Mouse (Mus musculus): ENCODE results near the gene Pard3.

Gene Pard3

GRCm38 (mm10) chr8:127175160-127175836 is 111.6 kb downstream of the Pard3 start:
- DNase-seq (ENCODE audit: inconsistent age in 2 of 2, low spot score in 1 of 2), result no peak

- peak in 1 of 2 experiments; percentile 80 for DNase-seq (ENCODE audit: inconsistent age in 2 of 2, low spot score in 1 of 2)
These were observed 114.9 kb downstream of the Pard3 start for GRCm38 (mm10) chr8:127178634-127179033.

GRCm38 (mm10) chr8:127181246-127181645 is 117.6 kb downstream of the Pard3 start:
- DNase-seq (ENCODE audit: inconsistent age in 2 of 2, low spot score in 1 of 2), result no peak

- no peak for DNase-seq (ENCODE audit: inconsistent age in 2 of 2, low spot score in 1 of 2)
These were observed 118.4 kb downstream of the Pard3 start for GRCm38 (mm10) chr8:127182065-127182464.

- DNase-seq (ENCODE audit: inconsistent age in 2 of 2, low spot score in 1 of 2), result peak in 1 of 2 experiments; percentile 14
These were observed 119.8 kb downstream of the Pard3 start for GRCm38 (mm10) chr8:127183533-127183932.

- DNase-seq (ENCODE audit: inconsistent age in 2 of 2, low spot score in 1 of 2), result peak in 1 of 2 experiments; percentile 29
These were observed 120.3 kb downstream of the Pard3 start for GRCm38 (mm10) chr8:127184025-127184424.

GRCm38 (mm10) chr8:127185897-127186296 is 122.2 kb downstream of the Pard3 start:
- DNase-seq (ENCODE audit: inconsistent age in 2 of 2, low spot score in 1 of 2), result no peak

GRCm38 (mm10) chr8:127188671-127189070 is 125.0 kb downstream of the Pard3 start:
- DNase-seq (ENCODE audit: inconsistent age in 2 of 2, low spot score in 1 of 2), result no peak

- peak; percentile 48 to 84 for DNase-seq (ENCODE audit: inconsistent age in 2 of 2, low spot score in 1 of 2)
These were observed 126.7 kb downstream of the Pard3 start for GRCm38 (mm10) chr8:127190350-127190749.

- DNase-seq (ENCODE audit: inconsistent age in 2 of 2, low spot score in 1 of 2), result peak; percentile 40 to 81
These were observed 127.7 kb downstream of the Pard3 start for GRCm38 (mm10) chr8:127191387-127191786.

- DNase-seq (ENCODE audit: inconsistent age in 2 of 2, low spot score in 1 of 2), result no peak
These were observed 128.1 kb downstream of the Pard3 start for GRCm38 (mm10) chr8:127191824-127192223.

GRCm38 (mm10) chr8:127192331-127192730 is 128.6 kb downstream of the Pard3 start:
- no peak for DNase-seq (ENCODE audit: inconsistent age in 2 of 2, low spot score in 1 of 2)

GRCm38 (mm10) chr8:127193375-127193774 is 129.7 kb downstream of the Pard3 start:
- DNase-seq (ENCODE audit: inconsistent age in 2 of 2, low spot score in 1 of 2), result no peak

GRCm38 (mm10) chr8:127194786-127195407 is 131.2 kb downstream of the Pard3 start:
- DNase-seq (ENCODE audit: inconsistent age in 2 of 2, low spot score in 1 of 2), result no peak

GRCm38 (mm10) chr8:127196505-127197265 is 133.0 kb downstream of the Pard3 start:
- no peak for DNase-seq (ENCODE audit: inconsistent age in 2 of 2, low spot score in 1 of 2)

- no peak for DNase-seq (ENCODE audit: inconsistent age in 2 of 2, low spot score in 1 of 2)
These were observed 143.8 kb downstream of the Pard3 start for GRCm38 (mm10) chr8:127207455-127207854.

- DNase-seq (ENCODE audit: inconsistent age in 2 of 2, low spot score in 1 of 2), result no peak
These were observed 146.9 kb downstream of the Pard3 start for GRCm38 (mm10) chr8:127210621-127211020.

GRCm38 (mm10) chr8:127214338-127214737 is 150.6 kb downstream of the Pard3 start:
- no peak for DNase-seq (ENCODE audit: inconsistent age in 2 of 2, low spot score in 1 of 2)

GRCm38 (mm10) chr8:127214748-127215433 is 151.2 kb downstream of the Pard3 start:
- no peak for DNase-seq (ENCODE audit: inconsistent age in 2 of 2, low spot score in 1 of 2)

- DNase-seq (ENCODE audit: inconsistent age in 2 of 2, low spot score in 1 of 2), result no peak
These were observed 156.5 kb downstream of the Pard3 start for GRCm38 (mm10) chr8:127220206-127220605.

GRCm38 (mm10) chr8:127220615-127221014 is 156.9 kb downstream of the Pard3 start:
- no peak for DNase-seq (ENCODE audit: inconsistent age in 2 of 2, low spot score in 1 of 2)

All from adrenal gland, adult (tissue).